Mouse (Mus musculus): ENCODE measurements around the gene Hspb11. TPM values are rescaled to one million over a fixed set of nuclear protein-coding genes. Genes with fewer than 3 reads are reported as not detected.

Hspb11 gene
- polyA plus RNA-seq, 1 experiment from 2014 or later, result 34.0 TPM

- Histone ChIP-seq H3K4me3 (ENCODE audit: low read length) (no peak overlapping the region), H3K9ac (ENCODE audit: low read length) (no peak overlapping the region), H3K4me1 (ENCODE audit: control insufficient read depth, insufficient read depth, low read length) (0 out of 2 replicates have a peak, but pooled peaks cover 3% of the 10 kb centered on the region), H3K27ac (ENCODE audit: low read length) (no peak overlapping the region), H3K4me2 (ENCODE audit: low read depth, low read length) (no peak overlapping the region), H3K36me3 (ENCODE audit: control insufficient read depth, insufficient read depth) (no peaks in the 10 kb centered on the region), H3K27me3 (ENCODE audit: control insufficient read depth, insufficient read depth, low read length) (no peaks in the 10 kb centered on the region), H3K9me3 (replicated peaks; ENCODE audit: control insufficient read depth, low read length) (no peaks in the 10 kb centered on the region)
- 65% methylated on average over 5 of the region's 5 CpGs for WGBS
- ATAC-seq (replicated peaks; ENCODE audit: extremely low read depth, insufficient read depth, low FRiP score), result no peak
These were observed 21.1 kb downstream of the Hspb11 start for GRCm38 (mm10) chr4:107274511-107274910.

- Histone ChIP-seq H3K27me3 (ENCODE audit: control insufficient read depth, insufficient read depth, low read length) (no peaks in the 10 kb centered on the region), H3K4me1 (ENCODE audit: control insufficient read depth, insufficient read depth, low read length) (no peaks in the 10 kb centered on the region), H3K36me3 (ENCODE audit: control insufficient read depth, insufficient read depth) (peaks cover 9% of the 10 kb centered on the region), H3K4me2 (ENCODE audit: low read depth, low read length) (no peak overlapping the region), H3K4me3 (ENCODE audit: low read length) (no peak overlapping the region), H3K9ac (ENCODE audit: low read length) (no peak overlapping the region), H3K9me3 (replicated peaks; ENCODE audit: control insufficient read depth, low read length) (no peaks in the 10 kb centered on the region), H3K27ac (ENCODE audit: low read length) (no peak overlapping the region)
- WGBS, result 31% methylated on average over 8 of the region's 8 CpGs
- no peak for ATAC-seq (replicated peaks; ENCODE audit: extremely low read depth, insufficient read depth, low FRiP score)
These were observed 24.9 kb downstream of the Hspb11 start for GRCm38 (mm10) chr4:107278188-107278707.

- no peak overlapping the region for H3K27ac ChIP-seq (ENCODE audit: low read length)
- H3K4me3 ChIP-seq (ENCODE audit: low read length), result no peak overlapping the region
- no peaks in the 10 kb centered on the region for H3K27me3 ChIP-seq (ENCODE audit: control insufficient read depth, insufficient read depth, low read length)
- no peak for ATAC-seq (replicated peaks; ENCODE audit: extremely low read depth, insufficient read depth, low FRiP score)
- no peaks in the 10 kb centered on the region for H3K9me3 ChIP-seq (replicated peaks; ENCODE audit: control insufficient read depth, low read length)
- no peak overlapping the region for H3K9ac ChIP-seq (ENCODE audit: low read length)
- no peaks in the 10 kb centered on the region for H3K4me1 ChIP-seq (ENCODE audit: control insufficient read depth, insufficient read depth, low read length)
- no peak overlapping the region for H3K4me2 ChIP-seq (ENCODE audit: low read depth, low read length)
- 72% methylated on average over 7 of the region's 7 CpGs for WGBS
- peaks cover 9% of the 10 kb centered on the region for H3K36me3 ChIP-seq (ENCODE audit: control insufficient read depth, insufficient read depth)
These were observed 27.6 kb downstream of the Hspb11 start for GRCm38 (mm10) chr4:107280843-107281475.

GRCm38 (mm10) chr4:107285446-107286200 is 32.2 kb downstream of the Hspb11 start:
- 69% methylated on average over 3 of the region's 3 CpGs for WGBS
- H3K4me1 ChIP-seq (ENCODE audit: control insufficient read depth, insufficient read depth, low read length), result no peaks in the 10 kb centered on the region

GRCm38 (mm10) chr4:107286386-107286785 is 33.0 kb downstream of the Hspb11 start:
- H3K4me1 ChIP-seq (ENCODE audit: control insufficient read depth, insufficient read depth, low read length), result no peaks in the 10 kb centered on the region
- WGBS, result 93% methylated on average over 8 of the region's 8 CpGs
- ATAC-seq (replicated peaks; ENCODE audit: extremely low read depth, insufficient read depth, low FRiP score), result no peak
- H3K27ac ChIP-seq (ENCODE audit: low read length), result no peak overlapping the region
- no peak overlapping the region for H3K4me2 ChIP-seq (ENCODE audit: low read depth, low read length)
- no peak overlapping the region for H3K9ac ChIP-seq (ENCODE audit: low read length)
- no peak overlapping the region for H3K4me3 ChIP-seq (ENCODE audit: low read length)
- no peaks in the 10 kb centered on the region for H3K9me3 ChIP-seq (replicated peaks; ENCODE audit: control insufficient read depth, low read length)
- H3K36me3 ChIP-seq (ENCODE audit: control insufficient read depth, insufficient read depth), result no peaks in the 10 kb centered on the region
- no peaks in the 10 kb centered on the region for H3K27me3 ChIP-seq (ENCODE audit: control insufficient read depth, insufficient read depth, low read length)

More at GRCm38 (mm10) chr4:107285446-107286200, 32.2 kb downstream of the Hspb11 start:
- Histone ChIP-seq H3K9me3 (replicated peaks; ENCODE audit: control insufficient read depth, low read length) (no peaks in the 10 kb centered on the region), H3K4me2 (ENCODE audit: low read depth, low read length) (no peak overlapping the region), H3K9ac (ENCODE audit: low read length) (no peak overlapping the region), H3K4me3 (ENCODE audit: low read length) (no peak overlapping the region), H3K36me3 (ENCODE audit: control insufficient read depth, insufficient read depth) (peaks cover 4% of the 10 kb centered on the region), H3K27me3 (ENCODE audit: control insufficient read depth, insufficient read depth, low read length) (no peaks in the 10 kb centered on the region), H3K27ac (ENCODE audit: low read length) (no peak overlapping the region)
- ATAC-seq (replicated peaks; ENCODE audit: extremely low read depth, insufficient read depth, low FRiP score), result no peak

- WGBS, result 76% methylated on average over 2 of the region's 2 CpGs
These were observed 34.1 kb downstream of the Hspb11 start for GRCm38 (mm10) chr4:107287517-107287916.

GRCm38 (mm10) chr4:107291611-107292272 is 38.3 kb downstream of the Hspb11 start:
- H3K9ac ChIP-seq (ENCODE audit: low read length), result no peak overlapping the region
- H3K4me2 ChIP-seq (ENCODE audit: low read depth, low read length), result no peak overlapping the region
- H3K27me3 ChIP-seq (ENCODE audit: control insufficient read depth, insufficient read depth, low read length), result peaks cover 2% of the 10 kb centered on the region; the same call in 1 of the 2 replicates
- no peaks in the 10 kb centered on the region for H3K4me1 ChIP-seq (ENCODE audit: control insufficient read depth, insufficient read depth, low read length)
- H3K9me3 ChIP-seq (replicated peaks; ENCODE audit: control insufficient read depth, low read length), result no peaks in the 10 kb centered on the region
- H3K4me3 ChIP-seq (ENCODE audit: low read length), result no peak overlapping the region
- no peaks in the 10 kb centered on the region for H3K36me3 ChIP-seq (ENCODE audit: control insufficient read depth, insufficient read depth)
- no peak overlapping the region for H3K27ac ChIP-seq (ENCODE audit: low read length)
- ATAC-seq (replicated peaks; ENCODE audit: extremely low read depth, insufficient read depth, low FRiP score), result no peak
- 73% methylated on average over 7 of the region's 7 CpGs for WGBS

More at GRCm38 (mm10) chr4:107287517-107287916, 34.1 kb downstream of the Hspb11 start:
- no peaks in the 10 kb centered on the region for H3K9me3 ChIP-seq (replicated peaks; ENCODE audit: control insufficient read depth, low read length)
- H3K9ac ChIP-seq (ENCODE audit: low read length), result no peak overlapping the region
- no peak overlapping the region for H3K4me3 ChIP-seq (ENCODE audit: low read length)
- no peaks in the 10 kb centered on the region for H3K4me1 ChIP-seq (ENCODE audit: control insufficient read depth, insufficient read depth, low read length)
- ATAC-seq (replicated peaks; ENCODE audit: extremely low read depth, insufficient read depth, low FRiP score), result no peak
- H3K27ac ChIP-seq (ENCODE audit: low read length), result no peak overlapping the region
- no peak overlapping the region for H3K4me2 ChIP-seq (ENCODE audit: low read depth, low read length)
- no peaks in the 10 kb centered on the region for H3K36me3 ChIP-seq (ENCODE audit: control insufficient read depth, insufficient read depth)
- H3K27me3 ChIP-seq (ENCODE audit: control insufficient read depth, insufficient read depth, low read length), result no peaks in the 10 kb centered on the region

GRCm38 (mm10) chr4:107292273-107292662 is 38.9 kb downstream of the Hspb11 start:
- no peaks in the 10 kb centered on the region for H3K36me3 ChIP-seq (ENCODE audit: control insufficient read depth, insufficient read depth)
- no peak overlapping the region for H3K4me2 ChIP-seq (ENCODE audit: low read depth, low read length)
- no peaks in the 10 kb centered on the region for H3K4me1 ChIP-seq (ENCODE audit: control insufficient read depth, insufficient read depth, low read length)
- no peak for ATAC-seq (replicated peaks; ENCODE audit: extremely low read depth, insufficient read depth, low FRiP score)
- H3K27me3 ChIP-seq (ENCODE audit: control insufficient read depth, insufficient read depth, low read length), result peaks cover 2% of the 10 kb centered on the region; the same call in 1 of the 2 replicates
- no peak overlapping the region for H3K27ac ChIP-seq (ENCODE audit: low read length)
- H3K9ac ChIP-seq (ENCODE audit: low read length), result no peak overlapping the region
- H3K9me3 ChIP-seq (replicated peaks; ENCODE audit: control insufficient read depth, low read length), result no peaks in the 10 kb centered on the region
- no peak overlapping the region for H3K4me3 ChIP-seq (ENCODE audit: low read length)
- WGBS, result 37% methylated on average over 4 of the region's 4 CpGs

Measured in heart, embryonic 16.5 days (tissue).